Mouse (Mus musculus) left cerebral cortex, postnatal 4 days (tissue): ENCODE measurements around the gene Abtb1. TPM values are rescaled to one million over a fixed set of nuclear protein-coding genes. Genes with fewer than 3 reads are reported as not detected.
A peak's percentile ranks its signal among the peaks of the same experiment; 100 is the strongest.

ENCODE experiments used
- DNase-seq: peaks from one replicate; pipeline ENCODE4 v3.0.0-alpha.2; 2022
- intact Hi-C: fragments of 180-260 bp; cut with DNase I; formaldehyde crosslinking; loops from one replicate; pipeline ENCODE4 v1.15.1; 2025
- total RNA-seq, 2 experiments: library from RNA; stranded (reverse); gene quantifications; 2 replicates each; pipeline ENCODE4 v1.2.3; 2021

Gene Abtb1
- total RNA-seq, 2 experiments from 2014 or later: 23.2 to 25.3 TPM

DNA sequence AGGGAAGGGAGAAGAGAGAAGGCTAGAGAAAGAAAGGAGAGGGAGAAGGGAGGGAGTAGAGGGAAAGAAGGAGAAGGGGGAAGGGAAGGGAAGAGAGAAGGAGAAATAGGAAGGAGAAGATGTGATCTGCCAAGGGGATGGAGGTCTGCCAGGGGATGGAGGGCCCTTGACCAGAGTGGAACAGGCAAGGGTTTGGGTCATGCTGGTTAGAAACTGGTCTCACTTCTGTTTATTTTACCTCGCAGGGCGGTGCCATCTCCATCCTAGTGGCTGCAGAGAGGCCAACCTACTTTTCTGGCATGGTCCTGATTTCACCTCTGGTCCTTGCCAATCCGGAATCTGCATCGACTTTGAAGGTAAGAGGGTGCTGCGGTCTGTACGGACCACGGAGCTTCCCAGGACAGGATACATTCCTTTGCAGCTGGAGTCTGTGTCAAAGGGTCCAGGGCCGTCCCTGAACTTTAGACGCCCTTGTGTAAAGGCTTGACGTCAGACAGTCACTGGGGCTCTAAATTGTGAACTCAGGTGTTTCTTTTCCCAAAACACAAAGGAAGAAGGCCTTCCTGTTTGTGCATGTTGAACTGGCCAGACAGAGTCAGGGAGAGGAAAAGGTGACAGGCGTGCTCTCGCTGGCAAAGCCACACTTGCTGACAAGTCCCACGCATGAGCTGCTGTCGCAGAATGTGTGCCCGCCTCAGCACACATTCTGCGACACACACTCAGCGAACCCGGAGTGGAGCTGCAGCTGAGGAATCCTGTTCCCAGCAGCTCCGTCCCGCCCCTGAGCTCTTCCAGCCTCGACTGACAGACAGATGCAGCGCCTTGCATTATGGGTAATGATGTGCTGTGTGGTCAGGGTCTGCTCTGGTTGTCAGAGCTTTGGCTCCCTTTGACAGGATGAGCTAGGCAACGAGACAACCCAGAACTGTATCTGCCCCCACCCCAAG, 32.4 kb downstream of the Abtb1 start:
- DNase-seq: no peak
- intact Hi-C loops: no loop called here

DNA sequence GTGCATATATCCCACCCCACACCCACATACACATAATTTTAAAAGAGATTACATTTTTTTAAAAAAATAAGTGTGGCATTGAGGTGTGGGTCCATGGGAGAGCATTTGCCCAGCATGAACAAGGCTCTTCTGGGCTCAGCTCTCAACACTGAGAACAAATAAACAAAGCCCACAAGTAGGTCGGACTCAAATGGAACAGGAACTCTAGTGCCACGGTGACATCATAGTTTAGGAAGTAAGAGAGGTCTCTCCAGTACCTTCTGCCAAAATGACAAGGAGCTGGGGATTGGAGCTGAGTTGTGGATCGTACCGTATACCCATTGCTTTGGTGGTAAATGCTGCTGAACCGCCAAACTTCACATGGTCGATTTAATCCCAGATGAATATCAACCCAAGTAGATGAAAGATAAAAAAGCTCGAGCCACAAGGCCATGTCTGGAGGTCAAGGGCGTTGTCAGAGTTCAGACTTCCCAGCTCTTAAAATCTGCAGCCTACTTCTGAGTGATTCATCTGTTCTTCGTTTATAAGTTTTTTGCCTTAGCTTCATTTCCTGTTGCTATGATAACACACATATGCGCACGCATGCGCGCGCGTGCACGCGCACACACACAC, 36.7 kb downstream of the Abtb1 start:
- DNase-seq: no peak
- intact Hi-C loops: no loop called here

DNA sequence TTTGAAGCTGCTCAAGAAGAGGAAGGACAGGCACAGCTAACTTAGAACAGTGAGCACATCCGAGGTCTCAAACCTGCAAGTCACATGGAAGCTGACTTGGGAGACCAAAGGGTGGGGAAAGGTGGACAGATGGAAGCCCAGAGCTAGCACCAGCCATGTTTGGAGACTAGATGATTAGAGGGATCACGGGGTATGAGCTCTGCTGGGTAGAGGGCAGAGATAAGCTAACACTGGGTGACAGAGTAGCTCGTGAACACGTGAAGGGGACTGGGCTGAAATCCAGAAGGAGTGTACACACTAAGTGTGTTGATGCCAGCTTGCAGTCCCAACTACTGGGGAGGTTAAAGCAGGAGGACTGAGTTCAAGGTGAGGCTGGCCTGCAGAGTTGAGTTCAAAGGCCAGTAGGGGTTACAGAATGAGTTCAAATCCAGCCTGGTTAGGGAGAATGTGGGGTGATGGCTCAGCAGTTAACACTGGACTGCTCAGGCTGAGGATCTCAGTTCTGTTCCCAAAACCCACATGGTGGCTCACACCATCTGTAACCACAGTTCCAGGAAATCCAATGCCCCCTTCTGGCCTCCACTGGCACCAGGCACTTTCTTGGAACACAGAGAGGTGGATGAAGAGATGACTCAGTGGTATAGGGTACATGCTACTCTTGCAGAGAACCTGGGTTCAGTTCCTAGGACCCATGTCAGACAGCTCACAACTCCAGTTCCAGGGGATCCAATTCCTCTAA, 37.7 kb downstream of the Abtb1 start:
- no peak for DNase-seq
- intact Hi-C loops: no loop called here

DNA sequence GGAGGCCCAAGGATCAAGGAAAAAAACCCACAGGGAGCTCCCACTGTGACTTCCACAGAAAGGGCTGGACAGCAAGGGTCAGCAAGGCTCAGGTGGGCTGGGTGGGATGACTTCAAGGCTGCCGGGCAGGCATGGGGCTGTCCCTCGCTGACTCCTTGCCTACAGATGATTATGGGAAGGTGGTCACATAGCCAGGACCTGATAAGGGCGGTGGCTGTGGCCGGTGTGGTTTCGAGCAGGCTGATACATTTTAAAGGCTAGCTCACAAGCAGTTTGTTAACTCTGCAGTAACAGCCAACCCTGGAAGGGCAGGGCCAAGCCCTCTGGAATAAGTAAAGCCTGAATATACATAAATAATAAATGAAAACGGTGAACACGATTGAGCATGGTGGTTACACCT, 38.7 kb downstream of the Abtb1 start:
- no peak for DNase-seq

DNA sequence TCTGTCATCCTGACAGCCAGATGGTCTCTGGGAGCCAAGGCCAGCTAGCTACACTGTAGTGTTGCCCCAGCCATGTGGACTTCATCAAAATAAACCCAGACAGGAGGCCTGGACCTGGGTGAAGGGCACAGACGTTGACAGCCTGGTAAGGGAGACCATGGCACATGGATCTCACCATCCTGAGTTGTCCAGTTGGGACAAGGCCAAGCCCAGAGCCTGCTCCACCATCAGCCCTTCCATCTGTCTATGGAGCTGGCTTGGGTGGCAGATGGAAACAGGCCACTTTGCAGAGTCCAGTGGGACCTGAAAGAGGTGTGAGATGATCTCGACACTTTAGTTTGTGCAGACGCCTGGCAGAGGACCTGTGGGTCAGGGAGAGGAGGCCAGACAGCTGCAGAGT, 41.0 kb downstream of the Abtb1 start:
- intact Hi-C loops: no loop called here
- DNase-seq: peak; percentile 90

More for the DNA sequence above, 38.7 kb downstream of the Abtb1 start:
- intact Hi-C loops: no loop called here

DNA sequence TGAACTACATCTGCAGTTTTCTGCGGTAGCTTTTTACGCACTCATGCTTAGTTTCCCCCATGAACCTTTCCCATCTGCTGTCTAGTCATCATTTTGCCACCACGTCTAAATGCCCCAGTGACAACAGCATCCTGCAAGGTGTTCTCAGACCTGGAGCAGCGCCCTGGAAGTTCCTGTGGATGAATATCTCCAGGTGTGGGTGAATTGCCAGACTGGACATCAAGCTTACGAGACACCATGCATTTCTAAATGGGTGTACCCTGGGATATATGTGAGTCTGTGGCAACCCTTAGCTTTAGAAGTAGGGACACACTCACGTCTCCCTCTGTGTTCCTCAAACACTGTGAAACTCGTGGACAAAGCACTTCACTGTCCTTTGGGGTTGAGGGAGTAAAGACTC, 41.6 kb downstream of the Abtb1 start:
- intact Hi-C loops: no loop called here
- DNase-seq: no peak

DNA sequence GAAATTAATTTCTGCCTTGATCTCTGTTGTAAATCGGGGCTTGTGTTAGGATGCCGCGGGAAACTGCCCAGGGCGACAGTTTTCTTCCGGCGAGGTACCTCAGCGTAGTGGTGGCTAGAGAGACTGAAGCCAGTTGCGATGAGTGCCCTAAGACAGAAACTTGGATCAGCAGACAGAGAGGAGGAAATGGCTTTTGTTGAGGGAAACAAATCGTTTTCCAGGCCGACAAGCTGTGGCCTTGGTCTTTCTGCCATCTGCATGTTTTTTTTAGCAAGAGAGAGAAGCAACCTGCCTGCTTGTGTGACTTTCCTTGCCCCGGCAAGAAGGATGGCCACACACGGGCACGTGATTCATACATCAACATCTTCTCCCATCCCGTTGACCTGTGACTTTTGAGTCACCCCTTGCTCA, 47.2 kb downstream of the Abtb1 start:
- intact Hi-C loops: no loop called here
- no peak for DNase-seq

DNA sequence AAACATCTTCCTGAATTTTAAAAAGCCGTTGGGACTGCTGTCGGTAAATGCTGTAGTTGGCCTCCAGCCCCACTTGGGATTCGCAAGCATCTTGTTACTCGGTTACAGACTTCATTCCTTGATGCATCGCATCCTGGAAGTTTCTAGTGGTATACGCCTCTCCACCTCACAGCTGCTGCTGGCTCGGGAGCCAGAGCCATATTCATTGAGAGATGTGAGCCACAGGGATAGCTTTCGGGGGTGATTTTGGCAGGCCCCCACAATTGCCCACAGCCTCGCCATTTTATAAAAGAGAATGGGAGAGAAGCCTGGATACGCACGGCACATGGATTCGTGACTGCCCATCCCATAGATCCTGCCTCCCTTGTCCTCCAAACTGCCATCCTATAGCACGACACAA, 47.9 kb downstream of the Abtb1 start:
- intact Hi-C loops: no loop called here

DNA sequence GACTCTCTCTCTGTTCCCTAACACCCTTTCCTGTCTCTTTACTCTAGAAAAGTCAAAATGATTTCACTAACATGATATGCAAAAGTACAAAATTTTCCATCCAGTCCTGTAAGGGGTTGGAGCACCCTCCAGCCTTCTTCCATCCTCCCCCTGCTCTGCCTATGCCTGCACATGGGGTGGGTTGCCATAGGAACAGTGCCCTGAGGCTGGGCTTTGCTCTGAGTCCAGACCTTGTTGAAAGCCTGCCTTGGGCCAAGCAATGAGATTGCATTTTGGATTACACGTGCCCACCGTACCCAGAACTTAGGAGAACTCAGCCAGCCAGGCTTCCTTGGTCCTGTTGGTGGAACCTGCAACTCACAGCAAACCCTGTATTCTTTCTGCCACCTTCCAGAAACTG, 48.5 kb downstream of the Abtb1 start:
- intact Hi-C loops: no loop called here
- peak; percentile 84 for DNase-seq

More for the DNA sequence above, 47.9 kb downstream of the Abtb1 start:
- peak; percentile 53 for DNase-seq

DNA sequence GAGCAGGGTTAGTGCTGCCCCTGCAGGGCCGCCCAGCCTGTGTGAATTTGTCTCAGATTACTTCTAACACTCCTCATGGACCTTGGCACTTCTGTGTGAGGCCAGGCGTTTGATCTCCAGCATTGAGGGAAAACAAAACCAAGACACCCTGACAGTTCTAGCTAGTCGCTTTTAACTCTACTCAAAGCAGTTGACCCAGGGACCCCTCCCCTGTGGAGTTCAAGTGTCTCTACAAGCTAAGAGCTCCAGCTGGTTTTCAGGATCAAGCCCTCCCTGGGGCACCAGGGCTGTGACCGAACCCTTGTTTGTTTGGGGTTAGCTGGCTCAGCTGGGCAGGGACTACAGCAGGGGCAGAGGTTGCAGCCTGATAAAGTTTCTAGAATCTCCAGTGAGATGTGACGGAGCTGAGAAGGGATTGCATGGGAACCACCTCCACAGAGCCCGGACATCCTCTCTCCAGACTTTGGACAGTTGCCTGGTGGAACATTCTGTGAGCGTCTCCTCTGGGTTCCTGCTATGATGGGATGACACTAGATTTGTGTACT, 49.6 kb downstream of the Abtb1 start:
- intact Hi-C loops: no loop called here
- DNase-seq: no peak

DNA sequence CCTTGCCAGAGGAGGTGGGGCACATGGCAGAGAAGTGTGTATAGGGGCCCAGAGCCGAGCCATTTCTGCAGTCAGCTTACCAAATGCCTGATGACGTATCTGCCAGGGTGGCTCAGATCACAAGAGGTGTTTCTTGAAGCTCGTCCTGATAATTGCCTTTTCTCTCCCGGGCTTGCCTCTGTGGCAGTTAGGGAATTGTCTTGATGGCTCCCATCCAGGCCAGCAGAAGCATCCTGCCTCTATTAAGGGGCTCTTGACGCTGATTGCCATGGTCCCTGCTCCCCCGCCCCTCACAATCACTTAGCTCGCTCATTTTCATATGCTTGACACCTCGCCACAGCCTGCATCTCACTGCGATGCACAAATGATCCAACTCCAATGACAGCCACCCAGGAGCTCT, 50.5 kb downstream of the Abtb1 start:
- intact Hi-C loops: no loop called here
- DNase-seq: peak; percentile 58

DNA sequence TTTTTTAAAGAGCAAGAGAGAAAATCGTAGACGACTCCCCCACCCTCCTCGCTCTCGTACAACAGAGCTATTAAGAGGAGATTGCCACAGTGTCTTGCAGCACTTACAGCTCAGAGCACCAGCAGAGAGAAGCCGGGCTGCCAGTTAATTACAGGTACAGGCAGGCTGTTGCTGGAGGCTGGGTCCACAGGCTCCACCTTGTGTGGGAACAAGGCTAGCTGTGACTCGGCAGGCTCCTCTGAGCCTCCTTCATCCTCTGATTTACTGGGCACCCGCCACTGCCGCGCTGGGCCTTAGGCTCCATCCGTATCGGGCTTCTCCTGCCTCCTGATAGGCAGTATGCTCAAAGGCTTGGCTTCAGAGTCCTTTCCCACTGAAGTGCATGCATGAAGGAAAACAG, 53.6 kb downstream of the Abtb1 start:
- intact Hi-C loops: no loop called here
- no peak for DNase-seq

DNA sequence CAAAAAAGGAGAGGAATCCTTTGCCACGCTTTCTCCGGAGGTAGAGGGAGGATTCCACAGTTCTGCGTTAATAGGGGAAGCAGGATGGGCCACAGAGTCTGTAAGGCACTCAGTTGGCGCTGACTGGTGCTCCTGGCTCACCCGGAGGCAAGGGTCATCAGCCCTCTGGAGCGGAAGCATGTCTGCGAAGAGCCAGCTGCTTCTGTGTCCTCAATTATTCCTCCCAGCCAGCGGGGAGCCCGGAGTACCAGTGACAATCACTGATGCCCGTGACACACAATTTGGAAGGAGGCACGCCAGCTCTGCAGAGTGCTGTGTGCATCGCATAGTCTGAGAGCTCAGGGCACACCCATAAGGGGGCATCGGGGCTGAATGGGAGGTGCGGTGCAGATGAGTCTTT, 54.3 kb downstream of the Abtb1 start:
- intact Hi-C loops: no loop called here
- DNase-seq: peak; percentile 88

DNA sequence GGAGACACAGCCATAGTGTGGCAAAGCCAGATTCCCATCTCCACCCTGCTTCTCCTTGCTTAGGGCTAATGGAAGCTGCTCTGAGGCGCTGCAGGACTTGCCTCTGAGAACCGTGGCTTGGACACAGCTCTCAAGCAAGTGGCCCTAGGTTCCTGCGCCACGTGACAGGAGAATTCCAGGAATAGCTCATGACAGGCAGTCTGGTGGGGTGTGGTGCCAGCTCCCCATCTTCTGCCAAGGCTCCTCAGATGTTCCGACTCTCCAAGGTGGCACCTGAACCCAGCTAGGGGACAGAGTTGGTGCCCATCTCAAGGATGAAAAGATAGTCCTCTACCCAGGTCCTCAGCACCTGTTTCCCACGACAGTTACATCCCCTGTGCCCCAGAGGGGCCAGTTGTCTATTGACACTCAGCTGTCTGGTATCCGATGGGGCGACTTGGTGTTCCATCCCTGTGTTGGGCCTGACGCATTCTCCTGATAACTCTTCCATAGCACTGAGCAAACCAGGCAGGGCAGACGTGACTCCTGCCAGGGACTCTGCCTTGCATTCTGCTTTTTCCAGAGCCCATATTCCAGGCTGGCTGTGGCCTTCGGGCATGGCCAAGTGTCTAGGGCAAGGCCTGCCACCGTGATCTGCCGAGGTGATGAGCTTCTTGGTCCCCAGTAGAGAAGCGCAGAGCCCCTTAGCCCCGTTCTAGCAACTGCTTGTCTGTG, 54.9 kb downstream of the Abtb1 start:
- no peak for DNase-seq
- intact Hi-C loops: no loop called here

Other genes starting within 250 kb of the Abtb1 start
- under 1 TPM in 1 of 2 experiments, not detected in 1; 0.32 TPM for gene Kbtbd12, start 204.0 kb downstream of the Abtb1 start, total RNA-seq
- gene Mgll, start 117.6 kb downstream of the Abtb1 start, total RNA-seq: 10 to 100 TPM; 32.9 to 40.7 TPM
- 100 to 1,000 TPM; 494 to 504 TPM for gene Podxl2, start 33.1 kb upstream of the Abtb1 start, total RNA-seq
- gene Mcm2, start 56.8 kb upstream of the Abtb1 start, total RNA-seq: 10 to 100 TPM; 12.5 to 14.3 TPM
- gene Tpra1, start 60.3 kb upstream of the Abtb1 start, total RNA-seq: 10 to 100 TPM; 37.2 to 41.2 TPM